Mouse (Mus musculus): ENCODE data around the gene Lrat.

GRCm38 (mm10) chr3:82927917-82928316 lies 24.1 kb upstream of the Lrat start:
- TF ChIP-seq CTCF (IDR thresholded peaks at IDR 0.05) (no peak), POLR2A (IDR thresholded peaks at IDR 0.05; ENCODE audit: insufficient read depth, low read depth, low read length) (no peak), EP300 (IDR thresholded peaks at IDR 0.05; ENCODE audit: insufficient read depth, low read depth, low read length) (no peak)

All from heart, adult 2 months (tissue).